Mouse (Mus musculus) embryonic facial prominence, embryonic 14.5 days (tissue): ENCODE measurements around the gene Sart1. TPM values are rescaled to one million over a fixed set of nuclear protein-coding genes. Genes with fewer than 3 reads are reported as not detected.

Experiments used
- ATAC-seq: fragments of 200-750 bp; cut with Nextera tagmentation; 2 replicates; pipeline ENCODE4 v1.8.0; 2017; ENCODE audit warnings: low read depth, moderate number of reproducible peaks, moderate TSS enrichment
- DNase-seq: peaks from one replicate; pipeline ENCODE4 v3.0.0-alpha.2; 2015; ENCODE audit warnings: low spot score
- H3K27ac ChIP-seq: fragments of 300-500 bp; sonication (generic); replicated peaks from 2 replicates; pipeline ENCODE4 v1.5.1; 2014; ENCODE audit warnings: low read depth, mild to moderate bottlenecking, low read length, moderate library complexity
- H3K27me3 ChIP-seq: fragments of 300-500 bp; sonication (generic); replicated peaks from 2 replicates; pipeline ENCODE4 v1.6.1; 2014; ENCODE audit warnings: low read length; ENCODE audit not compliant: control insufficient read depth, insufficient read depth
- H3K36me3 ChIP-seq: fragments of 300-500 bp; sonication (generic); 2 replicates; pipeline ENCODE4 v1.6.1; 2014; ENCODE audit warnings: low read length, mixed read lengths; ENCODE audit not compliant: control insufficient read depth, insufficient read depth
- H3K4me1 ChIP-seq: fragments of 300-500 bp; sonication (generic); 2 replicates; pipeline ENCODE4 v1.6.1; 2014; ENCODE audit warnings: antibody characterized with exemption, low read length; ENCODE audit not compliant: control insufficient read depth, insufficient read depth
- H3K4me2 ChIP-seq: fragments of 300-500 bp; sonication (generic); 2 replicates; pipeline ENCODE4 v1.6.1; 2014; ENCODE audit warnings: low read depth, mild to moderate bottlenecking, low read length, moderate library complexity, mixed read lengths
- H3K4me3 ChIP-seq: fragments of 300-500 bp; sonication (generic); 2 replicates; pipeline ENCODE4 v1.5.1; 2014; ENCODE audit warnings: low read depth, mild to moderate bottlenecking, low read length
- H3K9ac ChIP-seq: fragments of 300-500 bp; sonication (generic); 2 replicates; pipeline ENCODE4 v1.6.1; 2014; ENCODE audit warnings: low read depth, mild to moderate bottlenecking, low read length, moderate library complexity, mixed read lengths
- H3K9me3 ChIP-seq: fragments of 300-500 bp; sonication (generic); 2 replicates; pipeline ENCODE4 v1.6.1; 2016; ENCODE audit warnings: low read length; ENCODE audit not compliant: control insufficient read depth
- WGBS: fragments of 180-500 bp; shearing (Covaris S2); extraction: QIAGEN DNeasy Blood & Tissue Kit; methylation state at CpG from one replicate; pipeline ENCODE4 v1.1.7; 2014; 5-methylcytosine and 5-hydroxymethylcytosine counted together
- polyA plus RNA-seq: library from polyadenylated mRNA; unstranded; fragments of >200 nt; fragmentation: Nextera tagmentation; extraction: Ambion mirVana; gene quantifications from 2 replicates; pipeline ENCODE4 v1.2.1, GENCODE M21; 2014

The Sart1 gene
- polyA plus RNA-seq, 1 experiment from 2014 or later = 50.3 TPM

- peak overlapping the region; percentile 88 for H3K4me3 ChIP-seq
- H3K4me2 ChIP-seq = peak overlapping the region; percentile 93
- no peak for DNase-seq
- no peaks in the 10 kb centered on the region for H3K27me3 ChIP-seq
- no peak overlapping the region for H3K27ac ChIP-seq
- H3K9ac ChIP-seq = peak overlapping the region; percentile 96; the same call in 1 of the 2 replicates
- no peaks in the 10 kb centered on the region for H3K9me3 ChIP-seq
- peaks cover 38% of the 10 kb centered on the region for H3K36me3 ChIP-seq
- peaks cover 17% of the 10 kb centered on the region for H3K4me1 ChIP-seq
- 95% methylated on average over 13 of the region's 13 CpGs for WGBS
- ATAC-seq = no peak
These were observed 38.3 kb upstream of the Sart1 start for GRCm38 (mm10) chr19:5426640-5427290.

- peaks cover 45% of the 10 kb centered on the region for H3K36me3 ChIP-seq
- WGBS = 89% methylated on average over 16 of the region's 18 CpGs
These were observed 37.5 kb upstream of the Sart1 start for GRCm38 (mm10) chr19:5425906-5426565.

GRCm38 (mm10) chr19:5424782-5425741 lies 36.6 kb upstream of the Sart1 start, which contains the start of the genes Drap1 and AI837181:
Drap1 (minus strand) TSS chr19:5424979.
AI837181 (plus strand) TSS chr19:5425144.
- Histone ChIP-seq H3K4me3 (peak within 1 kb of the TSS; percentile 88), H3K27me3 (no peaks in the 10 kb centered on the region), H3K9ac (peak within 1 kb of the TSS; percentile 96), H3K27ac (peak within 1 kb of the TSS; percentile 90), H3K4me2 (peak within 1 kb of the TSS; percentile 93), H3K4me1 (peaks cover 17% of the 10 kb centered on the region), H3K9me3 (no peaks in the 10 kb centered on the region), H3K36me3 (peaks cover 54% of the 10 kb centered on the region)
- DNase-seq (peak; percentile 99), ATAC-seq (peak; percentile 94)
- WGBS = under 1% methylated on average over 41 of the region's 87 CpGs

More at GRCm38 (mm10) chr19:5425906-5426565, 37.5 kb upstream of the Sart1 start:
- peak overlapping the region; percentile 88 for H3K4me3 ChIP-seq
- peak overlapping the region; percentile 93 for H3K4me2 ChIP-seq
- DNase-seq (no peak), ATAC-seq (no peak)
- peak overlapping the region; percentile 89 for H3K27ac ChIP-seq
- H3K9ac ChIP-seq = peak overlapping the region; percentile 96
- no peaks in the 10 kb centered on the region for H3K9me3 ChIP-seq
- H3K27me3 ChIP-seq = no peaks in the 10 kb centered on the region
- H3K4me1 ChIP-seq = peaks cover 17% of the 10 kb centered on the region

GRCm38 (mm10) chr19:5424092-5424781 lies 35.7 kb upstream of the Sart1 start:
- peak; percentile 87 for DNase-seq
- Histone ChIP-seq H3K4me2 (peak overlapping the region; percentile 93), H3K4me3 (peak overlapping the region; percentile 88), H3K36me3 (peaks cover 54% of the 10 kb centered on the region), H3K27ac (peak overlapping the region; percentile 90), H3K27me3 (no peaks in the 10 kb centered on the region), H3K4me1 (peaks cover 17% of the 10 kb centered on the region), H3K9me3 (no peaks in the 10 kb centered on the region), H3K9ac (peak overlapping the region; percentile 84)
- WGBS = 1% methylated on average over 29 of the region's 48 CpGs
- ATAC-seq = peak; percentile 66

GRCm38 (mm10) chr19:5423561-5423960 lies 35.1 kb upstream of the Sart1 start:
- WGBS = 62% methylated on average over 12 of the region's 12 CpGs
- peaks cover 17% of the 10 kb centered on the region for H3K4me1 ChIP-seq
- DNase-seq (no peak), ATAC-seq (no peak)
- H3K4me2 ChIP-seq = peak overlapping the region; percentile 93
- H3K27ac ChIP-seq = 0 out of 2 replicates have a peak overlapping the region, but pooled peaks have one; percentile 90
- no peaks in the 10 kb centered on the region for H3K9me3 ChIP-seq
- peak overlapping the region; percentile 84 for H3K9ac ChIP-seq
- peaks cover 54% of the 10 kb centered on the region for H3K36me3 ChIP-seq
- H3K4me3 ChIP-seq = peak overlapping the region; percentile 88
- H3K27me3 ChIP-seq = no peaks in the 10 kb centered on the region

- ATAC-seq (no peak), DNase-seq (no peak)
- Histone ChIP-seq H3K9ac (peak overlapping the region; percentile 84; the same call in 1 of the 2 replicates), H3K4me1 (peaks cover 17% of the 10 kb centered on the region), H3K4me2 (peak overlapping the region; percentile 93), H3K9me3 (no peaks in the 10 kb centered on the region), H3K27ac (no peak overlapping the region), H3K36me3 (peaks cover 48% of the 10 kb centered on the region), H3K4me3 (no peak overlapping the region), H3K27me3 (no peaks in the 10 kb centered on the region)
- 83% methylated on average over 9 of the region's 9 CpGs for WGBS
These were observed 34.5 kb upstream of the Sart1 start for GRCm38 (mm10) chr19:5422895-5423443.

GRCm38 (mm10) chr19:5422267-5422666 lies 33.8 kb upstream of the Sart1 start:
- Histone ChIP-seq H3K27ac (no peak overlapping the region), H3K9me3 (no peaks in the 10 kb centered on the region), H3K4me3 (no peak overlapping the region), H3K9ac (no peak overlapping the region), H3K4me1 (peaks cover 17% of the 10 kb centered on the region), H3K4me2 (no peak overlapping the region), H3K36me3 (peaks cover 42% of the 10 kb centered on the region), H3K27me3 (no peaks in the 10 kb centered on the region)
- ATAC-seq (no peak), DNase-seq (no peak)
- WGBS = 84% methylated on average over 10 of the region's 10 CpGs
